Mouse (Mus musculus) cortical plate, adult 2 months (tissue): Measurements from ENCODE around the gene Dse.

Experiments
- CTCF ChIP-seq: fragments of 200-500 bp; IDR thresholded peaks from 2 replicates; pipeline ENCODE4 v1.5.1; 2011; ENCODE audit warnings: mild to moderate bottlenecking, control low read depth, low read length; ENCODE audit not compliant: insufficient read depth; ENCODE audit errors: extremely low read depth
- POLR2A ChIP-seq: fragments of 200-500 bp; IDR thresholded peaks from 2 replicates; pipeline ENCODE4 v1.6.1; 2011; ENCODE audit warnings: mild to moderate bottlenecking, low read length, control low read depth; ENCODE audit not compliant: insufficient read depth; ENCODE audit errors: extremely low read depth

DNA sequence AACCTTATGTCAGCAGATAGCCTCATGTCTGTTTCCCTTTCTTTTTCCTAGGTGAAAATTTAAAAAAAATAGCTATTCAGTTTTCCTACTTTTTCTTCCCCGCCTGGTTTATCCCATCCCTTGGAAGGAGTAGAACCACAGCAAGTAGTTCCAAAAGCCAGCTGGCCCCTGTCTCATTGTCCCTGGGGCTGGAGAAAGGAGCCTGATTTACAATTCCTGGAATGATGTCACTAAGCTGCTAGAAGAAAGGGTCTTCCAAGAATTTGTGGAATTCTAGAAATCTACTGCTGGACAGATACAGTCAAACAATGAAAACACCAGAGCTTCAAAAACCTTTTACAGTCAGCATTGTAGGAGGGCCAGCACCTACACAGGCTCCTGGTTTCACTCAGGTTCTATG, 6.8 kb downstream of the Dse start:
- no peak for TF ChIP-seq CTCF
- no peak for TF ChIP-seq POLR2A
